Mouse (Mus musculus) left cerebral cortex, adult 8-10 months (tissue): ENCODE results near the gene Ctdspl2. TPM values are rescaled to one million over a fixed set of nuclear protein-coding genes. Genes with fewer than 3 reads are reported as not detected.

ENCODE experiments used
- DNase-seq, 2 experiments: peaks; one replicate each; pipeline ENCODE4 v3.0.0; 2022; ENCODE audit warnings: low spot score in 2 of 2
- microRNA-seq, 2 experiments: library from miRNA; unstranded; fragments of <30 nt; microRNA quantifications; one replicate each; pipeline ENCODE4 v1.2.0; 2022
- total RNA-seq, 4 experiments: library from RNA; stranded (reverse); gene quantifications; 2 replicates each; pipeline ENCODE4 v1.2.4; 2022

Gene Ctdspl2
- total RNA-seq, 4 experiments from 2014 or later: 34.7 to 39.3 (median 35.7) TPM

- DNase-seq: no peak
Observed at GRCm38 (mm10) chr2:122059365-122060115, 103.7 kb downstream of the Ctdspl2 start.

Small RNA genes lying within 50 kb of the gene (microRNA-seq; reads per million reads assigned to microRNA genes)
- 0 to 1.3 reads per million in 2 experiments for gene Gm47314

Other genes starting within 250 kb of the Ctdspl2 start
- gene Frmd5, start 148.9 kb upstream of the Ctdspl2 start, total RNA-seq: 10 to 100 TPM; 47.4 to 51.3 (median 50.4) TPM
- gene Casc4, start 89.0 kb upstream of the Ctdspl2 start, total RNA-seq: 10 to 100 TPM; 92.6 to 96.8 (median 94.1) TPM
- under 1 TPM in 2 of 4 experiments, not detected in 2; 0.16 to 0.41 TPM for gene Mageb3, start 91 bp downstream of the Ctdspl2 start, total RNA-seq
- gene Eif3j1, start 72.5 kb downstream of the Ctdspl2 start, total RNA-seq: 10 to 100 TPM; 19.5 to 22.6 (median 19.9) TPM
- 10 to 100 TPM; 16.3 to 16.7 (median 16.5) TPM for gene Spg11, start 162.4 kb downstream of the Ctdspl2 start, total RNA-seq
- gene B2m, start 191.7 kb downstream of the Ctdspl2 start, total RNA-seq: 100 to 1,000 TPM; 110 to 317 (median 183) TPM
- gene Trim69, start 204.7 kb downstream of the Ctdspl2 start, total RNA-seq: not detected
- gene Patl2, start 230.2 kb downstream of the Ctdspl2 start, total RNA-seq: under 1 TPM in 1 of 4 experiments, not detected in 3; 0.16 TPM
- not detected for gene Terb2, start 230.3 kb downstream of the Ctdspl2 start, total RNA-seq